Mouse (Mus musculus) embryonic facial prominence, embryonic 14.5 days (tissue): ENCODE data around the gene Tfap2a. TPM values are rescaled to one million over a fixed set of nuclear protein-coding genes. Genes with fewer than 3 reads are reported as not detected.

ENCODE experiments used
- ATAC-seq: fragments of 200-750 bp; cut with Nextera tagmentation; 2 replicates; pipeline ENCODE4 v1.8.0; 2017; ENCODE audit warnings: low read depth, moderate number of reproducible peaks, moderate TSS enrichment
- DNase-seq: peaks from one replicate; pipeline ENCODE4 v3.0.0-alpha.2; 2015; ENCODE audit warnings: low spot score
- H3K27ac ChIP-seq: fragments of 300-500 bp; sonication (generic); replicated peaks from 2 replicates; pipeline ENCODE4 v1.5.1; 2014; ENCODE audit warnings: low read depth, mild to moderate bottlenecking, low read length, moderate library complexity
- H3K27me3 ChIP-seq: fragments of 300-500 bp; sonication (generic); replicated peaks from 2 replicates; pipeline ENCODE4 v1.6.1; 2014; ENCODE audit warnings: low read length; ENCODE audit not compliant: control insufficient read depth, insufficient read depth
- H3K36me3 ChIP-seq: fragments of 300-500 bp; sonication (generic); 2 replicates; pipeline ENCODE4 v1.6.1; 2014; ENCODE audit warnings: low read length, mixed read lengths; ENCODE audit not compliant: control insufficient read depth, insufficient read depth
- H3K4me1 ChIP-seq: fragments of 300-500 bp; sonication (generic); 2 replicates; pipeline ENCODE4 v1.6.1; 2014; ENCODE audit warnings: antibody characterized with exemption, low read length; ENCODE audit not compliant: control insufficient read depth, insufficient read depth
- H3K4me2 ChIP-seq: fragments of 300-500 bp; sonication (generic); 2 replicates; pipeline ENCODE4 v1.6.1; 2014; ENCODE audit warnings: low read depth, mild to moderate bottlenecking, low read length, moderate library complexity, mixed read lengths
- H3K4me3 ChIP-seq: fragments of 300-500 bp; sonication (generic); 2 replicates; pipeline ENCODE4 v1.5.1; 2014; ENCODE audit warnings: low read depth, mild to moderate bottlenecking, low read length
- H3K9ac ChIP-seq: fragments of 300-500 bp; sonication (generic); 2 replicates; pipeline ENCODE4 v1.6.1; 2014; ENCODE audit warnings: low read depth, mild to moderate bottlenecking, low read length, moderate library complexity, mixed read lengths
- H3K9me3 ChIP-seq: fragments of 300-500 bp; sonication (generic); 2 replicates; pipeline ENCODE4 v1.6.1; 2016; ENCODE audit warnings: low read length; ENCODE audit not compliant: control insufficient read depth
- WGBS: fragments of 180-500 bp; shearing (Covaris S2); extraction: QIAGEN DNeasy Blood & Tissue Kit; methylation state at CpG from one replicate; pipeline ENCODE4 v1.1.7; 2014; 5-methylcytosine and 5-hydroxymethylcytosine counted together
- polyA plus RNA-seq: library from polyadenylated mRNA; unstranded; fragments of >200 nt; fragmentation: Nextera tagmentation; extraction: Ambion mirVana; gene quantifications from 2 replicates; pipeline ENCODE4 v1.2.1, GENCODE M21; 2014

Tfap2a gene
- polyA plus RNA-seq, result 4.6 and 5.0 TPM in 2 replicates

GRCm38 (mm10) chr13:40738196-40738880 lies at the start of gene Tfap2a:
Tfap2a (minus strand) TSS chr13:40738376.
- no peak for DNase-seq
- ATAC-seq, result no peak
- Histone ChIP-seq H3K4me1 (0 out of 2 replicates have a peak, but pooled peaks cover 3% of the 10 kb centered on the region), H3K36me3 (no peaks in the 10 kb centered on the region), H3K9ac (peak within 1 kb of the TSS; percentile 36; the same call in 1 of the 2 replicates), H3K27ac (no peak within 1 kb of the TSS; the same call in 1 of the 2 replicates), H3K27me3 (peaks cover 95% of the 10 kb centered on the region), H3K4me3 (peak within 1 kb of the TSS; percentile 28), H3K4me2 (peak within 1 kb of the TSS; percentile 44), H3K9me3 (no peaks in the 10 kb centered on the region)
- WGBS, result under 1% methylated on average over 20 of the region's 30 CpGs

- Histone ChIP-seq H3K9ac (no peak overlapping the region), H3K27ac (no peak overlapping the region), H3K4me1 (no peaks in the 10 kb centered on the region), H3K36me3 (no peaks in the 10 kb centered on the region), H3K27me3 (no peaks in the 10 kb centered on the region), H3K4me2 (no peak overlapping the region), H3K9me3 (no peaks in the 10 kb centered on the region), H3K4me3 (no peak overlapping the region)
- ATAC-seq (no peak), DNase-seq (peak; percentile 35)
- WGBS, result 44% methylated on average over 8 of the region's 8 CpGs
These were observed 46.1 kb upstream of the Tfap2a start for GRCm38 (mm10) chr13:40784202-40784771.

- DNase-seq, result peak; percentile 66
- Histone ChIP-seq H3K9me3 (no peaks in the 10 kb centered on the region), H3K4me2 (no peak overlapping the region), H3K27ac (no peak overlapping the region), H3K27me3 (no peaks in the 10 kb centered on the region), H3K4me1 (no peaks in the 10 kb centered on the region), H3K4me3 (no peak overlapping the region), H3K9ac (no peak overlapping the region), H3K36me3 (no peaks in the 10 kb centered on the region)
- ATAC-seq, result no peak
These were observed 19.8 kb upstream of the Tfap2a start for GRCm38 (mm10) chr13:40757995-40758394.

DNA sequence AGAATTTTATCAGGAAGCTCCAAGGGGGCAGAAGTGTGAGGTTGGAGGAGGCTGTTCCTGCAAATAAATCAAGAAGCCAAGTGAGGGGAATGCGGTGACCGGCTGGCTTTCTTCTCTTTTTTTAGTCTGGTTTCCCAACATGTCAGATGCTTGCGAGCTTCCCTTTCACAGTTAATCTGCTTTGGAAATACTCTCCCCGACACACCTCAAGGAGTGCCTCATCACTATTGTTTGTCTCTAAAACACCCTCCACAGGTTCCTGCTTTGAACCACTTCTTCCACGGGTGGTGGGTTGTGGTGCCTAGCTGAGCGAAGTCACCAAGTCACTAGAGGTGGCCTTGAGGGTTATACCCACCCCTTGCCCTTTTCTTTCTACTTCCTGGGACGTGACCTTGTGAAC lies 18.2 kb upstream of the Tfap2a start:
- Histone ChIP-seq H3K36me3 (no peaks in the 10 kb centered on the region), H3K27ac (no peak overlapping the region)
- WGBS, result 75% methylated on average over 7 of the region's 7 CpGs

GRCm38 (mm10) chr13:40754091-40754490 lies 15.9 kb upstream of the Tfap2a start:
- Histone ChIP-seq H3K4me1 (no peaks in the 10 kb centered on the region), H3K4me2 (no peak overlapping the region), H3K4me3 (no peak overlapping the region), H3K9ac (no peak overlapping the region), H3K9me3 (no peaks in the 10 kb centered on the region), H3K27ac (no peak overlapping the region), H3K36me3 (no peaks in the 10 kb centered on the region), H3K27me3 (no peaks in the 10 kb centered on the region)
- no peak for DNase-seq
- WGBS, result 94% methylated on average over 10 of the region's 10 CpGs
- no peak for ATAC-seq

More for the DNA sequence above, 18.2 kb upstream of the Tfap2a start:
- no peak overlapping the region for H3K4me2 ChIP-seq
- no peak for ATAC-seq
- no peaks in the 10 kb centered on the region for H3K4me1 ChIP-seq
- H3K4me3 ChIP-seq, result no peak overlapping the region
- H3K9ac ChIP-seq, result no peak overlapping the region
- no peak for DNase-seq
- H3K9me3 ChIP-seq, result no peaks in the 10 kb centered on the region
- H3K27me3 ChIP-seq, result no peaks in the 10 kb centered on the region

DNA sequence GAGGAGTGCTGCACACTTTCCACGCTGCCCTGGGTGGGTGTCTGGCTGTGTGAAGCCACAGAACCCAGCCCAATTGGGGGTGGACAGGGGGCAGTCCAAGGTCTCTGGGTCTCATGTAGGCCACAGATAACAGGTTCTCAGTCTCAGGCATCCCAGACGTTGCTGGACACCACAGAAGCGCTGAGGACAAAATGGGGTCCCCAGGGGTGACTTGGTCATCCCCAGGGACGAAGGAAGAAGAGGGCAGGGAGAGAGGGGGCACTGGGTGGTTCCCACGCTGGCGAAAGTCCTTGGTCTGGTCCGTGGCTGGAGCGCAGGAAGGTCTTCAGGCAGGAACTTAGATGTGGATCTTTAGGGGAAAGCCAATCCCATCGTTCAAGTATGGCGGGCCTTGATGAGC lies 13.7 kb upstream of the Tfap2a start:
- 85% methylated on average over 10 of the region's 10 CpGs for whole genome bisulfite sequencing
- Histone ChIP-seq H3K9ac (no peak overlapping the region), H3K27me3 (no peaks in the 10 kb centered on the region), H3K9me3 (no peaks in the 10 kb centered on the region), H3K36me3 (no peaks in the 10 kb centered on the region), H3K4me3 (no peak overlapping the region), H3K4me1 (no peaks in the 10 kb centered on the region), H3K27ac (no peak overlapping the region), H3K4me2 (no peak overlapping the region)
- DNase-seq (no peak), ATAC-seq (no peak)

- no peak overlapping the region for H3K27ac ChIP-seq
- no peaks in the 10 kb centered on the region for H3K36me3 ChIP-seq
- peak overlapping the region; percentile 52 for H3K4me2 ChIP-seq
- no peak for ATAC-seq
- H3K9me3 ChIP-seq, result no peaks in the 10 kb centered on the region
- DNase-seq, result no peak
- H3K4me1 ChIP-seq, result peaks cover 4% of the 10 kb centered on the region; the same call in 1 of the 2 replicates
- H3K9ac ChIP-seq, result no peak overlapping the region
- H3K27me3 ChIP-seq, result peaks cover 18% of the 10 kb centered on the region
- 0 out of 2 replicates have a peak overlapping the region, but pooled peaks have one; percentile 17 for H3K4me3 ChIP-seq
- 47% methylated on average over 9 of the region's 9 CpGs for WGBS
These were observed 11.4 kb upstream of the Tfap2a start for GRCm38 (mm10) chr13:40749603-40749905.

DNA sequence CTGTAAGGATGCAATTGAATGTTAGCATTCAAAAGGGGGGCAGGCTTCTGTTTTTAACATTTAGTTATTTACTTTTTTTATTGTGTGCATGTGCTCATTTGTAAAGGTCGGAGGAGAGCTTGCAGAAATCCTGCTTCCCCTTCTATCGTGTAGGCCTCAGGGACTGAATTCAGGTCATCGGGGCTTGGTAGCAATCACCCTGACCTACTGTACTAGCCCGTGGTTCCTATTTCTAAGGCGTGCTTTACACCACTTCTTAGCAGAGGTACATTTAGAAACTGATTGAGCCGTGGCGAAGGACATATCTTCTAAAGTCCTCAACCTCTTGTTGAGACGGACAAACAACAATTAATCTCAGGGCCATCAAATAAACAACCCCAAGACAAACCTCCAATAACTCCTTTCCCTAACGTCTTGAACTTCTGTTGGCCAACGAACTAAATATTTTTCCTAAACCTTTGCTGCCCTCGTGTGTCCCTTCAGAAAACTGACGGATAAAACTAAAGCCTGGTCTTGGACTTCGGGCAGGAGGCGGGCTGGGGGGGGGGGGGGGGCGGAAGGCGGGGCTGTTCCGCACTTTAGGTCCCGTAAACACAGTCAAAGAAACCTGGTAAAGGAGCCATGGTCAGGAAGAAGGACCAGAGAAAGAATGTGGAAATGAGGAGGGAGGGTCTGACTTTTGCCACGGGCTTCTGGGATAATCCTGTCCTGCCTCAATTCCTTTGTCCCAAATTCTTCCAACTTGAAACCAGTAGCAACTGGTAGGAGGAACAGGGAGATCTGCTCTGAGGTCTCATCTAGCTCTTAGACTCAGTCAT lies 10.8 kb upstream of the Tfap2a start:
- no peak overlapping the region for H3K27ac ChIP-seq
- DNase-seq (peak; percentile 72), ATAC-seq (no peak)
- 10% methylated on average over 19 of the region's 19 CpGs for WGBS
- no peak overlapping the region for H3K9ac ChIP-seq
- H3K9me3 ChIP-seq, result no peaks in the 10 kb centered on the region
- H3K4me1 ChIP-seq, result peaks cover 8% of the 10 kb centered on the region; the same call in 1 of the 2 replicates
- H3K27me3 ChIP-seq, result peaks cover 24% of the 10 kb centered on the region
- peak overlapping the region; percentile 17; the same call in 1 of the 2 replicates for H3K4me3 ChIP-seq
- H3K36me3 ChIP-seq, result no peaks in the 10 kb centered on the region
- peak overlapping the region; percentile 52 for H3K4me2 ChIP-seq
